Mouse (Mus musculus) cerebellum, adult 2 months (tissue): ENCODE measurements around the gene Surf2. TPM values are rescaled to one million over a fixed set of nuclear protein-coding genes. Genes with fewer than 3 reads are reported as not detected.

ENCODE experiments used
- DNase-seq, 2 experiments: peaks; one replicate each; pipeline ENCODE4 v3.0.0; 2021
- H3K27ac ChIP-seq: fragments of 200-500 bp; 2 replicates; pipeline ENCODE4 v1.5.1; 2012; ENCODE audit warnings: low read length, control low read depth, inconsistent platforms; ENCODE audit not compliant: insufficient read depth
- H3K27me3 ChIP-seq: fragments of 200-500 bp; 2 replicates; pipeline ENCODE4 v1.6.1; 2012; ENCODE audit warnings: inconsistent platforms, mild to moderate bottlenecking, low read length, moderate library complexity; ENCODE audit not compliant: control insufficient read depth, insufficient read depth
- H3K4me1 ChIP-seq: fragments of 200-500 bp; 2 replicates; pipeline ENCODE4 v1.6.1; 2011; ENCODE audit warnings: low read length; ENCODE audit not compliant: control insufficient read depth, insufficient read depth
- H3K4me3 ChIP-seq: fragments of 200-500 bp; replicated peaks from 2 replicates; pipeline ENCODE3; 2011; ENCODE audit warnings: mild to moderate bottlenecking, low read depth, low read length, control low read depth; ENCODE audit not compliant: insufficient read depth
- CTCF ChIP-seq: fragments of 200-500 bp; IDR thresholded peaks from 2 replicates; pipeline ENCODE4 v1.5.1; 2011; ENCODE audit warnings: low read depth, mild to moderate bottlenecking, control low read depth, low read length, moderate library complexity, borderline replicate concordance; ENCODE audit not compliant: insufficient read depth
- POLR2A ChIP-seq: fragments of 200-500 bp; IDR thresholded peaks from 2 replicates; pipeline ENCODE4 v1.6.1; 2011; ENCODE audit warnings: low read length, control low read depth, borderline replicate concordance; ENCODE audit not compliant: insufficient read depth
- WGBS: fragments of 180-500 bp; shearing (Covaris S2); methylation state at CpG from one replicate; pipeline ENCODE4 v1.1.7; 2018; 5-methylcytosine and 5-hydroxymethylcytosine counted together
- polyA plus RNA-seq: library from polyadenylated mRNA; depleted of rRNA; stranded (reverse); fragments of >200 nt; gene quantifications from 2 replicates; pipeline ENCODE4 v1.2.3, GENCODE M21; 2012; rRNA removed

Surf2 gene
- polyA plus RNA-seq, 1 experiment = 60.9 TPM

GRCm38 (mm10) chr2:26957488-26957859 lies 41.3 kb downstream of the Surf2 start:
- no peak overlapping the region for H3K27ac ChIP-seq
- H3K27me3 ChIP-seq = no peaks in the 10 kb centered on the region
- no peak for TF ChIP-seq POLR2A
- no peak for TF ChIP-seq CTCF
- peaks cover 5% of the 10 kb centered on the region; the same call in 1 of the 2 replicates for H3K4me1 ChIP-seq
- WGBS = 78% methylated on average over 2 of the region's 2 CpGs
- no peak for DNase-seq
- no peak overlapping the region for H3K4me3 ChIP-seq

- no peak for DNase-seq
- 48% methylated on average over 4 of the region's 4 CpGs for WGBS
- Histone ChIP-seq H3K4me1 (peaks cover 3% of the 10 kb centered on the region; the same call in 1 of the 2 replicates), H3K27ac (no peak overlapping the region), H3K4me3 (no peak overlapping the region), H3K27me3 (no peaks in the 10 kb centered on the region)
- TF ChIP-seq POLR2A (no peak), CTCF (peak; percentile 38; the same call in 1 of the 2 replicates)
These were observed 44.6 kb downstream of the Surf2 start for GRCm38 (mm10) chr2:26960756-26961155.

- Histone ChIP-seq H3K27ac (peak within 1 kb of the TSS; percentile 98), H3K4me3 (peak within 1 kb of the TSS; percentile 85), H3K4me1 (peaks cover 3% of the 10 kb centered on the region; the same call in 1 of the 2 replicates), H3K27me3 (no peaks in the 10 kb centered on the region)
- WGBS = under 1% methylated on average over 50 of the region's 50 CpGs
- TF ChIP-seq POLR2A (peak; percentile 88), CTCF (no peak)
- peak; percentile 94 to 97 for DNase-seq
These were observed 48.0 kb downstream of the Surf2 start, which contains the start of gene Rexo4 for GRCm38 (mm10) chr2:26963923-26964723. Gene Rexo4, minus strand, starts transcription at chr2:26964386.

- peak overlapping the region; percentile 98 for H3K27ac ChIP-seq
- TF ChIP-seq CTCF (no peak), POLR2A (no peak)
These were observed 48.7 kb downstream of the Surf2 start for GRCm38 (mm10) chr2:26964724-26965370.

GRCm38 (mm10) chr2:26967262-26967661 lies 51.1 kb downstream of the Surf2 start:
- no peaks in the 10 kb centered on the region; the same call in 1 of the 2 replicates for H3K4me1 ChIP-seq
- no peak overlapping the region for H3K27ac ChIP-seq
- WGBS = 70% methylated on average over 2 of the region's 2 CpGs
- TF ChIP-seq POLR2A (no peak), CTCF (no peak)
- no peak overlapping the region for H3K4me3 ChIP-seq
- H3K27me3 ChIP-seq = no peaks in the 10 kb centered on the region
- no peak for DNase-seq

More at GRCm38 (mm10) chr2:26964724-26965370, 48.7 kb downstream of the Surf2 start:
- H3K4me3 ChIP-seq = peak overlapping the region; percentile 85
- peaks cover 3% of the 10 kb centered on the region; the same call in 1 of the 2 replicates for H3K4me1 ChIP-seq
- peak in 1 of 2 experiments; percentile 26 for DNase-seq
- no peaks in the 10 kb centered on the region for H3K27me3 ChIP-seq
- WGBS = 13% methylated on average over 14 of the region's 14 CpGs

Other genes starting within 250 kb of the Surf2 start
- not detected in 2 replicates for gene Lcn4, start 245.1 kb upstream of the Surf2 start, polyA plus RNA-seq
- 0.08 TPM in 1 of 2 replicates, not detected in the other for gene Abo, start 51.4 kb upstream of the Surf2 start, polyA plus RNA-seq
- gene Surf6, start 13.5 kb upstream of the Surf2 start, polyA plus RNA-seq = 24.0 and 25.2 TPM in 2 replicates
- gene Med22, start 5.7 kb upstream of the Surf2 start, polyA plus RNA-seq = 56.6 and 58.1 TPM in 2 replicates
- gene Rpl7a, start 5.6 kb upstream of the Surf2 start, polyA plus RNA-seq = 670 and 676 TPM in 2 replicates
- 153 and 159 TPM in 2 replicates for gene Surf1, start 163 bp downstream of the Surf2 start, polyA plus RNA-seq
- gene Surf4, start 17.6 kb downstream of the Surf2 start, polyA plus RNA-seq = 54.9 and 60.5 TPM in 2 replicates
- 0.28 and 0.30 TPM in 2 replicates for gene Stkld1, start 17.7 kb downstream of the Surf2 start, polyA plus RNA-seq
- 70.3 and 72.2 TPM in 2 replicates for gene Rexo4, start 48.0 kb downstream of the Surf2 start, polyA plus RNA-seq
- gene Adamts13, start 57.0 kb downstream of the Surf2 start, polyA plus RNA-seq = 0.59 TPM in 1 of 2 replicates, not detected in the other
- 65.8 and 66.5 TPM in 2 replicates for gene Cacfd1, start 93.6 kb downstream of the Surf2 start, polyA plus RNA-seq
- 45.4 and 49.8 TPM in 2 replicates for gene Slc2a6, start 111.6 kb downstream of the Surf2 start, polyA plus RNA-seq
- 0.22 and 0.43 TPM in 2 replicates for gene Mymk, start 155.8 kb downstream of the Surf2 start, polyA plus RNA-seq
- gene Adamtsl2, start 163.0 kb downstream of the Surf2 start, polyA plus RNA-seq = 3.8 and 4.1 TPM in 2 replicates
- 19.7 and 24.3 TPM in 2 replicates for gene Fam163b, start 226.1 kb downstream of the Surf2 start, polyA plus RNA-seq
- 5.9 and 6.3 TPM in 2 replicates for gene Dbh, start 248.9 kb downstream of the Surf2 start, polyA plus RNA-seq